Mouse (Mus musculus) kidney, adult 2 months (tissue): Measurements from ENCODE around the gene Zp3.

Experiments
- CTCF ChIP-seq: fragments of 200-500 bp; conservative IDR thresholded peaks from 2 replicates; pipeline ENCODE4 v1.5.1; 2011; ENCODE audit warnings: low read depth, mild to moderate bottlenecking, control low read depth, low read length, moderate library complexity, mixed read lengths; ENCODE audit not compliant: insufficient read depth, insufficient read length
- POLR2A ChIP-seq: fragments of 200-500 bp; IDR thresholded peaks from one replicate; pipeline ENCODE4 v1.6.1; 2011; ENCODE audit warnings: low read depth, low read length, control low read depth

GRCm38 (mm10) chr5:135958367-135958766 lies 21.5 kb upstream of the Zp3 start:
- no peak for TF ChIP-seq CTCF
- no peak for TF ChIP-seq POLR2A
